Mouse (Mus musculus): ENCODE results near the gene Lmf1. TPM values are rescaled to one million over a fixed set of nuclear protein-coding genes. Genes with fewer than 3 reads are reported as not detected.

Lmf1 gene
- polyA plus RNA-seq (2012; rRNA removed; ENCODE audit: low replicate concordance), result 12.1 and 16.5 TPM in 2 replicates

GRCm38 (mm10) chr17:25578920-25579319, at the start of gene Lmf1:
TSS of gene Lmf1 (plus strand) at chr17:25579085.

GRCm38 (mm10) chr17:25570648-25571452, 8.0 kb upstream of the Lmf1 start, which contains the start of gene Sox8:
TSS of gene Sox8 (minus strand) at chr17:25570686.

Other genes with a start within 250 kb of the Lmf1 start
- not detected in 2 replicates for gene Tpsab1, start 233.5 kb upstream of the Lmf1 start, polyA plus RNA-seq (2012; rRNA removed; ENCODE audit: low replicate concordance)
- gene Tpsb2, start 212.8 kb upstream of the Lmf1 start, polyA plus RNA-seq (2012; rRNA removed; ENCODE audit: low replicate concordance), result 0.74 and 2.4 TPM in 2 replicates
- 32.4 and 59.2 TPM in 2 replicates for gene Tpsg1, start 209.8 kb upstream of the Lmf1 start, polyA plus RNA-seq (2012; rRNA removed; ENCODE audit: low replicate concordance)
- gene Cacna1h, start 145.3 kb upstream of the Lmf1 start, polyA plus RNA-seq (2012; rRNA removed; ENCODE audit: low replicate concordance), result 20.3 and 29.6 TPM in 2 replicates
- gene Tekt4, start 124.5 kb upstream of the Lmf1 start, polyA plus RNA-seq (2012; rRNA removed; ENCODE audit: low replicate concordance), result 0.13 and 0.19 TPM in 2 replicates
- 0.33 and 0.70 TPM in 2 replicates for gene Sstr5, start 81.8 kb upstream of the Lmf1 start, polyA plus RNA-seq (2012; rRNA removed; ENCODE audit: low replicate concordance)
- gene Sox8, start 8.4 kb upstream of the Lmf1 start, polyA plus RNA-seq (2012; rRNA removed; ENCODE audit: low replicate concordance), result 0.35 and 0.44 TPM in 2 replicates
- gene Gng13, start 138.1 kb downstream of the Lmf1 start, polyA plus RNA-seq (2012; rRNA removed; ENCODE audit: low replicate concordance), result 0.23 TPM in 1 of 2 replicates, not detected in the other
- 10.7 and 13.7 TPM in 2 replicates for gene Chtf18, start 148.3 kb downstream of the Lmf1 start, polyA plus RNA-seq (2012; rRNA removed; ENCODE audit: low replicate concordance)
- 23.9 and 28.5 TPM in 2 replicates for gene Rpusd1, start 148.6 kb downstream of the Lmf1 start, polyA plus RNA-seq (2012; rRNA removed; ENCODE audit: low replicate concordance)
- gene Mslnl, start 157.0 kb downstream of the Lmf1 start, polyA plus RNA-seq (2012; rRNA removed; ENCODE audit: low replicate concordance), result 0.27 and 0.29 TPM in 2 replicates
- gene Msln, start 175.3 kb downstream of the Lmf1 start, polyA plus RNA-seq (2012; rRNA removed; ENCODE audit: low replicate concordance), result 2.2 and 3.4 TPM in 2 replicates
- 11.9 and 15.5 TPM in 2 replicates for gene Narfl, start 194.7 kb downstream of the Lmf1 start, polyA plus RNA-seq (2012; rRNA removed; ENCODE audit: low replicate concordance)
- 26.8 and 27.4 TPM in 2 replicates for gene Haghl, start 206.6 kb downstream of the Lmf1 start, polyA plus RNA-seq (2012; rRNA removed; ENCODE audit: low replicate concordance)
- gene Ccdc78, start 207.5 kb downstream of the Lmf1 start, polyA plus RNA-seq (2012; rRNA removed; ENCODE audit: low replicate concordance), result 0.06 TPM in 1 of 2 replicates, not detected in the other
- 94.1 and 137 TPM in 2 replicates for gene Fam173a, start 213.8 kb downstream of the Lmf1 start, polyA plus RNA-seq (2012; rRNA removed; ENCODE audit: low replicate concordance)
- not detected in 2 replicates for gene AC134908.4, start 216.6 kb downstream of the Lmf1 start, polyA plus RNA-seq (2012; rRNA removed; ENCODE audit: low replicate concordance)
- 29.1 and 38.2 TPM in 2 replicates for gene Metrn, start 218.1 kb downstream of the Lmf1 start, polyA plus RNA-seq (2012; rRNA removed; ENCODE audit: low replicate concordance)
- 2.5 and 4.1 TPM in 2 replicates for gene Fbxl16, start 230.0 kb downstream of the Lmf1 start, polyA plus RNA-seq (2012; rRNA removed; ENCODE audit: low replicate concordance)
- 27.2 and 27.4 TPM in 2 replicates for gene Wdr24, start 244.5 kb downstream of the Lmf1 start, polyA plus RNA-seq (2012; rRNA removed; ENCODE audit: low replicate concordance)
- gene Jmjd8, start 249.8 kb downstream of the Lmf1 start, polyA plus RNA-seq (2012; rRNA removed; ENCODE audit: low replicate concordance), result 43.0 and 55.8 TPM in 2 replicates

All from duodenum, adult 2 months (tissue).